Mouse (Mus musculus) c-Kit-positive CD71-negative TER-119-negative erythroid progenitor cells, embryonic 14.5 days (primary cell): Measurements from ENCODE around the gene Sh3pxd2a.

Source experiments
- DNase-seq: peaks from one replicate; pipeline ENCODE4 v3.0.0-alpha.2; 2013; ENCODE audit warnings: low read depth

The Sh3pxd2a gene

GRCm38 (mm10) chr19:47313387-47314075 lies 150.7 kb downstream of the Sh3pxd2a start:
- no peak for DNase-seq

GRCm38 (mm10) chr19:47311162-47311561 lies 153.0 kb downstream of the Sh3pxd2a start:
- DNase-seq = no peak

GRCm38 (mm10) chr19:47309824-47310223 lies 154.4 kb downstream of the Sh3pxd2a start:
- DNase-seq = no peak

- no peak for DNase-seq
Observed at GRCm38 (mm10) chr19:47306917-47307315, 157.3 kb downstream of the Sh3pxd2a start.

- no peak for DNase-seq
Observed at GRCm38 (mm10) chr19:47306128-47306916, 157.9 kb downstream of the Sh3pxd2a start.

GRCm38 (mm10) chr19:47305401-47305800 lies 158.8 kb downstream of the Sh3pxd2a start:
- DNase-seq = no peak

GRCm38 (mm10) chr19:47304170-47304745 lies 159.9 kb downstream of the Sh3pxd2a start:
- no peak for DNase-seq

- no peak for DNase-seq
Observed at GRCm38 (mm10) chr19:47303128-47303527, 161.1 kb downstream of the Sh3pxd2a start.

GRCm38 (mm10) chr19:47302191-47302852 lies 161.9 kb downstream of the Sh3pxd2a start:
- no peak for DNase-seq

GRCm38 (mm10) chr19:47301303-47302190 lies 162.7 kb downstream of the Sh3pxd2a start:
- DNase-seq = no peak

- DNase-seq = no peak
Observed at GRCm38 (mm10) chr19:47298100-47298499, 166.1 kb downstream of the Sh3pxd2a start.

GRCm38 (mm10) chr19:47292451-47292951 lies 171.7 kb downstream of the Sh3pxd2a start:
- no peak for DNase-seq

- no peak for DNase-seq
Observed at GRCm38 (mm10) chr19:47291307-47292080, 172.7 kb downstream of the Sh3pxd2a start.

- no peak for DNase-seq
Observed at GRCm38 (mm10) chr19:47286886-47287450, 177.2 kb downstream of the Sh3pxd2a start.

- DNase-seq = no peak
Observed at GRCm38 (mm10) chr19:47285581-47285980, 178.6 kb downstream of the Sh3pxd2a start.

- DNase-seq = no peak
Observed at GRCm38 (mm10) chr19:47282688-47283215, 181.4 kb downstream of the Sh3pxd2a start.

- no peak for DNase-seq
Observed at GRCm38 (mm10) chr19:47282050-47282454, 182.1 kb downstream of the Sh3pxd2a start.

GRCm38 (mm10) chr19:47280894-47281293 lies 183.3 kb downstream of the Sh3pxd2a start:
- no peak for DNase-seq

- DNase-seq = no peak
Observed at GRCm38 (mm10) chr19:47279788-47280532, 184.2 kb downstream of the Sh3pxd2a start.
